Mouse (Mus musculus) ovary, adult 18-20 months (tissue): ENCODE results near the gene Opcml.

Source experiments
- DNase-seq: peaks from one replicate; pipeline ENCODE4 v3.0.0; 2022; ENCODE audit warnings: low spot score, mixed read lengths

Gene Opcml

DNA sequence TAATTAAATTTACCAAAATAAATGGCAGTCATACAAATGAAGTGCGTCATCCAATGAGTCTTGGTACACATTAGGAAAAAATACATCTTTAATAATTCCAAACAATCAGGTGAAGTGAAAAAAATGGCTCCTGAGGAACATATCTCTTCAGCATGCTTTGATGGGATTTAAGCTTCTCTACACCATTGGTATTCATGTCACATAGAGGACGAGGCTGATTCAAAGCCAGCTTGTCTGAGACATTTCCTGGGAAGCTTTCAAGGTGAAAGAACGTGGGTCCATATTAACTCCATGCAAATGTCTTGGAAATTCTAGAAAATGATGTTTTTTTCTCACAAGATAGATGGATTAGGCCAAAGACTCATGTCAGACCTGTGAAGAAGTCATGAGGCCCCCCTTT is 212.6 kb downstream of the Opcml start:
- no peak for DNase-seq

DNA sequence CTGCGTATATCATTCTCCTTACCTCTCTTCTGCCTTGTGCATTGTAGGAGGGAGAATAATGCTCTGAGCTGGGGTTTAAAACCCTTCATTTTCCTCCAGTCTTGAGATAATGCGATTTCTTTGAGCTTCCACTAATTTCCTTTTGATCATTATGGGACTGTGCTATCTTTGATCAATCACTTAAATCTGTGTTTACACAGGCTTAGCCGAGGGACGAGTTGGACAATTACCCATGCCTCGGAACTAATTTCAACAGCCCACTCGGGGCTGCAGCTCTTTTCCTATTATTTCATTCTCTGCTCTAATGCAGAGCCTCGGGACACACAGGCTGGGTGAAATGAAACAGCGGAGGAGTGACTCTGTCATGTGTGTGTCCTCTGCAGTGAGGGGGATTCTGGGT is 220.9 kb downstream of the Opcml start:
- no peak for DNase-seq

DNA sequence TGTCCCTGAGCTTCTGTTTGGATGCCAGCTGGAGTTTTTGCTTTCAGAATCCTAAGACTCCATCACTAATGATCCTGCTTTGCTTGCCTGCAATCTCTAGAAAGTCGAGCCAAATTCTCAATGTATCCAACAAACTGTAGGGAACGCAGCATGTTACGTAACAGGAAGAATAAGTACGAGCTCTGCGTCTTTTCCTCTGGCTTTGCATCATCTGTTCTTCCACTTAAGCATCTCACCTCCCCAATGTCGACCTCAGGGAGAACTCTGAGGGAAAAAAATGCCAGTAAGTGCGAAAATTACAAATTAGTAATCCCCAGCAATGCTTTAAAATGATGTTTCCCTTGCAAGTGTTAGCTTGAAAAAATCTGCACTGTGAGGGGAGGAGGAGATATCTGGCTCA is 222.1 kb downstream of the Opcml start:
- no peak for DNase-seq

DNA sequence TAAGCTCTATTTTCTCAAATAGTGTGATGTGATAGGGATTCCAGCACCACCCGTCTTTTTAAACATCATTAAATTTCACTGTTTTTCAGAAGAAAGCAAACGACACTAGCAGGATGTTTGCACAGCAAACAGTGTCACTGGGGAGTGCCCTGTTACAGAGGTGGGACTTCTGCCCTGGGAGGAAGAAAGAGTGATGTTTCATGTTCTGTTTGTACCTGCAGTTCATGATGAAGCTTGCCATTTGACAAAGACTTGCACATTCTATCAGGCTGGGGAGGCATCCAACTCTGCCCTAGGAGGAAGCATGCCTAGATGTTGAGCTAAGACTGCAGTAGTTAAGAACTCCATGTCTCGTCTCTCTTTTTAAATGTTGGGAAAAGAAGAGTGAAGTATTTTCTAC is 222.6 kb downstream of the Opcml start:
- no peak for DNase-seq

DNA sequence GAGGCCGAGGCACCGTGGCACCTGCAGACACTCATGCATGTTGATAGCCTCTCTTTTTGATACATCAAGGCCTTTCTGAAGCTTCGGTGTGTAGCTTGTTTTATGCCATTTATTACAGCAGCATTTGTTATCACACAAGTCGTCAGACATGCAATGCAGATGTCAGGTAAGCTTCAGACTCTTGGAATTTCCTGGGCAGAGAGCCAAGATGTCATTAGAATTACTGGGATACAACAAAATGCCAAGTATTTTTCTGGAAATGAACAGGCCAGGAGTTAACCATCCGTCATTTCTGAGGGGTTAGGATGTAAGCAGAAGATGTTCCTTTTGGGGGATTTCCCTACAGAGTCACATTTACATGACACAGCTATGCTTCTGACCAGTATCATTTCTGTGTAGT is 237.6 kb downstream of the Opcml start:
- no peak for DNase-seq

DNA sequence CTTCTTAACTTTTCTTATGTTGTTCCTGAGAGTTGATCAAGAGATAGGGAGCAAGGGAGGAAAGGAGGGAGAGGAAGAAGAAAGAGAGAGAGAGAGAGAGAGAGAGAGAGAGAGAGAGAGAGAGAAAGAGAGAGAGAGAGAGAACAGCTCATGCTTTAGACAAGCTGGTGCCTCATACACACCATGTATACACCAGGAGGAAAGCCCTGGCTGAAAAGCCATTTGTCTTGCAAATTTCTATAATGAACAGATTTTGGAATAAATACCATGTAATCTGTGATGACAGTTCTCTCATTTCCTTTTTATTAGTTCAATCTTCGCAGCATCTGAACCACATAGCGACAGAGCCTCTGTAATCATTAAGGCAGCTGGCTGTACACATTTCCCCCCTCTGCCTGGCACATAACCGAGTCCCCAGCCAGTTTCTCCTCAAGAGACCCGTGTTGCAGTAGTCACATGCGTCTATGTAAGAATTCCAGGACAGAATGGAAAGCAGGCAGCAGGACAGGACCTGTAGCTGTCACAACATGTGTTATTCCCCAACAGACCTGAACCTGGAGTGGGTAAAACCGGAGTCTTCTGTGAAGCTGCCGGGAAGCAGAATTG is 238.3 kb downstream of the Opcml start:
- DNase-seq: no peak

DNA sequence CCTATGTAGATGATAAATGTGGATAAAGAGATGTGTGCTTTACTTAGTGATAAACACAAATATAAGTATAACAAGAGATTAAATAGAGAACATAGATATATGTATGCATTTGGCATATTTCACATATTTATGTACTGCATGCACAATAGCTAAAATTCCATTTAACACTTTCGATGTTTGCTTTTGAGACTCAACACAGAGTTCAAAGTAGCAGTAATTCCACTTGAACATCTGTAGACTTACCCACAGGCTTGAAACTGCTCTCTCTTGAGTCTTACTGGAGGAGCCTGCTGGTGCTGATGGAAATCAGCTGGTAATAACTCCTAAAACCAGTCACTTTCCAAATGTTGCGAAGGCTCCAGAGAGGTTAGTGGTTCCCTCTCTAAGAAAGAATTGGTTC is 258.6 kb downstream of the Opcml start:
- no peak for DNase-seq

DNA sequence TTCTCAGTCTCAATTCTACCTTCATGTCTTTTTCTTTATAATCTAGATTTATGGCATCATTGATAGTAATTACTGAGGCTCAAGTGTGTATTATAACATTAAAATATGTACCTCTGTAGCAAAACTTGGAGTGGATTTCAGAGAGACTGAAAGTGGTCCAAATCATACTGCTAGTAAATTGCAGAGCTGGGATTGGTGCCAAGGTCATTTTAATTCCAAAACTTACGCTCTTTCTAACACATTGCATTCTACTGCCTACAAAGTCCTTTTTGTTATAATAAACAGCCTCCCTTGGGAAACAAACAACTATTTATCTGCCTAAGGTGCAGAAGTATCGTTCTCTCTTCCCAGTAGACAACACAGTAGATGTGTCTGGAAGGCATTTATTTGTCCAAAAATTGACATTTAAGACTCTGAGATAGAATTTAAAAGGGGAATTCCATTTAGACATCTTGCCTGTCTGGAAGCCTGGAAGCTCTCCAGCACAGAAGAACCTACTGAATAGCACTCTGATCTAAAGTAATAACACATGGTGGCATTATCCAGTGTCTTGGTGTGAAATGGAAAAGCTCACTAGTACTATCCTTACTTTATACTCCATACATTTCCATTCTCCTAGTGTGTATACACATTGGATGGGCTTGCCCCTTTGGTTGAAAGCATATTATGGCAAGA is 266.7 kb downstream of the Opcml start:
- DNase-seq: no peak

DNA sequence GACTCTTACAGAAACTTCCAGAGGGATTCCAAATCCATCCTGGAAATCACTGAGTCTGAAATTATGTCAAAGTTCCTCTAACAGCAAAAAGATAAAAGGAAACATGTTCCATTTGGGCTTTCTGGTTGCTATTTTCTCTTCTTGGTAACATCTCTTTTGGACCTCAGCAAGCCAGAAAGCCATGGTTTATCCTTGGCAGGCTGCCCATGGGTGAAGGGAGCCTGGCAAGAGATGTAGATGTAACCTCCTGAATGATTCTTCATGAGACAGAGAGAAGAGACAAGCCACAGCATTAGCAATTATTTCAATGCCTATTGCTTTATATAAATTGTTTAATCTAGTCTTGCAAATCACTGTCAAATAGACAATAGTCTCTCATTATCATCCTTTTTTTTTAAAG is 274.6 kb downstream of the Opcml start:
- no peak for DNase-seq

DNA sequence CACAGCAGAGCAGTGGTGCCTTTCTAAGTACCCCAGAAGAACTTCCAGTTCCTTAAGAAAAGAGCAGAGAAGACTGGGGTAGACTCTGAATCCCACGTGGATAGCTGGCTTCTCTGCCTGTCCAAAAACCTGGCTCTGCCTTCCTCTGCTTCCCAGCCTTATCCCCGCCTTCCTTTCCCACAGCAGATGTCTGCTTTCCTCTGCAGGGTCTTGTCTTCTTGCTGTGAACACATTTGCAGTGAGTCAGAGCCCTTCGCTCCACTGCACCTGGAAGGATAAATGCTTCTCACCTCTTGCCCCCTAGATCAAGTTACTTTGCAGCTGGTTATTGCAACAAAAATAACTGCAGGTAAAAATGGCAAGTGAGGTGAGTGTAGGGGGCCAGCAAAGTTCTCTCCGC is 290.1 kb downstream of the Opcml start:
- no peak for DNase-seq

DNA sequence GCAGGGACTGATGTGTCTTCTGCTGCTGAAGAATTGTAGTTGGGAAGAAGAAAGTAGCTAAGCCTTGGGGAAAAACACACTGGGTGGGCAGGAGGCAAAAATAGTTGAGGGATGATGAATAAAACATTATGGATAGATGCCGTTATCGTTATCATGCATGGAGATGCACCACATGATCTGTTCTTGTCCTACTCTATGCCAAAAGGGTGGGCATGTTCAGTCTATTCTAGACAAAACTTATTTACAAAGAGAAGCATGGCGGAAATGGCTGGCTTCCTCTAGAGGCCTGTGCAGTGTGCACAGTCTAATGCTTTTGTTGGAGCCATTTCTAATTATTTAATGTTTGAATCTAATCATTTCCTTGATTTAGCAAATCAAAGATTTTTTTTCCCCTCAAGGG is 293.2 kb downstream of the Opcml start:
- DNase-seq: no peak

DNA sequence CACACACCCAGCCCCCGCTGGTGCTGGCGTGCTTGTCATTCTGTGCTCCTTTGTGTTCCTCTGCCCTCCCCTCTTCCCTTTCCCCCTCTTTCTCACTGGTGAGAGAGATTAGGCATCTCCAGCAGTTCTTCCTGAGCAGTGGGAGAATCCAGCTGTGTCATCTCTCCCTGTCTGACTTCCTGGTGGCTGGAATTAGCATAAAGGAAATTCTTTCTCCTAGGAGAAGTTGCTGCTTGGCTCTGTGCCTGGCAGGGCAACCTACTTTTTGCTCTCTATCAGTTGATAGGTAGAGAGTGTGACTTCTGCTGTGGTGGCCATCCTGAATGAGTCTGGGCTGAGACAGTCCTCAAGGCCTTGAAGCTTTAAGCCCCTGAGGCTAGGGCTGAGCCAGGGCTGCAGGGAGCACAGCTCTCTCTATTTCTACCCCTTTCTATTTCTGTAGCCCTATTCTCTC is 293.7 kb downstream of the Opcml start:
- DNase-seq: no peak

DNA sequence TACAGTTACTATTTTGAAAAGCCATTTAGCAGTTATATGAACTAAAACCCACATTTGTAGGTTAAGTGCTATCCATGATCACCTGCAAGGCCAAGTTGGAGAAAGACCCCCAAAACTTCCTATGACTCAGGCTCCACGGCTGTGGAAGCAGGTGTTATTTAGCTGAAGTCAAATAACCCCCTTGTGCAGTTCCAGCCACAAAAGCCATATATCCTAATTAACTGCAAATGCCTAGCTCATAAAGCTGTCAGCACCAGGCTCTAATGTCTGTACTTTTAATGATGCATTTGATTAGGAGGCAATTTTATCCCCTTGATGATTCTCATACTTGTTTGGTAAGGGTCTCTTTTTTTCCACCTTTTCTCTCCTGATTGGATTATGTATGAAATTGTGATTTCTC is 300.8 kb downstream of the Opcml start:
- DNase-seq: no peak

DNA sequence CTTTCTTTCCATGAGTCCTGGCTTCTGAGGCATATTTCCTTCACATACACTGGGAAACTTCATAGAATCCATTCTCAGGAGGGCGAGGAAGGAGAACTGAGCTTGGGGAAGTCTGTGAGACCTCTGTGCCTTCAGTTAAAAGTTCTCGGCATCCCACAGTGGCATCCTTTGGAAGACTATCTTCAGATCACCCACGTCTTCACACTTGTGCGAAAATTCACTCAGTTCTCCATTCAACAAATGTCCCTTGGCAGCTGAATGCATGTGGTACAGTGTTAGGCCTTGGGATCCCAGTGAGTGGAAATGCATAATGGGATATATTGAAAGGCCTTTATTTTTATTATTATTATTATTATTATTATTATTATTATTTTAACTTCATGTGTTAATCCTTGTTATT is 304.1 kb downstream of the Opcml start:
- DNase-seq: no peak

DNA sequence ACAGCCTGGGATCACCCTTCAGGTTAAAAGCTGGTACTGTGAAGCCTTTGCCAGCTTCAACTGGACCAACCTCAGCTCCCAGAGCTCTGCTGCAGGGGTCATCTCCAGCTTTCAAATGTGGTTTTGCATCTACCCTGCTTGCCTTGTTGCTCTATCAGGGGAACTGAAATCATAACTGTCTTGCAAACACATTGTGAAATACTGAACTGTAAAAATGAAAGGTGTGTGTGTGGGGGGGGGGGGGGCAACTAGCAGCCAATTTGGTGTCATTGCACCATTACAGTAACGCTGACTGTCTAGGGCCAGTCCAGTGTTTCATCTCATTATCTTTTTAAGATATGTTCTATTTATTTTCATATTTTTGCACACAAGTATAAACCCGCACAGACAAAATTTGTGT is 305.6 kb downstream of the Opcml start:
- no peak for DNase-seq

DNA sequence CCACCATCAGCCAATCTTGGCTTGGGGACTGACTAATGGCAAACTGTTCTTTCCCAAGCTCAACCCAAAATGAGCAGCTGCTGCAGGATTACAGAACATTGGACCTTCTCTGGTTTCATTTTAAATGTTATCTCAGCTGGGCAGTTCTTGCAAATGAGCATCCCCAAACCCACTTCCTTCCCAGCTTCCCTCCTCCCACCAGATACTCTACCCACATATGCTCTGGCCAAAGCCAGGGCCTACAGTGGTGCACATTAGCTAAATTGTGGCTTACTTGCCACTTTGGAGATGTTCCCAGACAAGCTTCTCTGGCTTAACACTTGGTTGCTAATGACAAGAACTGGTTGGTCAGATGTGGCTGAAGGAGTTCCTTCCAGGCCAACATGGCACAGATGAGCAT is 311.4 kb downstream of the Opcml start:
- no peak for DNase-seq

DNA sequence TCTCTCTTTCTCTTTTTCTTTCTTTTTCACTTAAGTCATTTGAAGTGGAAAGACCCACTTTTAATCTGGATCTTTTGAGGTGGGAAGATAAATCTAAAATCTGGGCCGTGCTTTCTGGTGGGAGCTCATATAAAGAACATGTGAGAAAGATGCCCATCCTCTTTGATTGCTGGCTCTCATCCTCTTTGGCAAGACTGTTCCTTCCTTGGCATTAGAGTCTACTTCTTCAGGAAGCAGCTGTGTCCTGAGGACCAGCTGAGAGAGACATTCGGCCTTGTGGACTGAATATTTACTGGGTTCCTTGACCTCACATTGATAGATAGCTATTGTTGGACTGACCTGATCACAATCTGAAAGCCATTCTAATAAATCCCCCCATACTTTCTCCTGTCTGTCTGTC is 331.3 kb downstream of the Opcml start:
- DNase-seq: no peak

DNA sequence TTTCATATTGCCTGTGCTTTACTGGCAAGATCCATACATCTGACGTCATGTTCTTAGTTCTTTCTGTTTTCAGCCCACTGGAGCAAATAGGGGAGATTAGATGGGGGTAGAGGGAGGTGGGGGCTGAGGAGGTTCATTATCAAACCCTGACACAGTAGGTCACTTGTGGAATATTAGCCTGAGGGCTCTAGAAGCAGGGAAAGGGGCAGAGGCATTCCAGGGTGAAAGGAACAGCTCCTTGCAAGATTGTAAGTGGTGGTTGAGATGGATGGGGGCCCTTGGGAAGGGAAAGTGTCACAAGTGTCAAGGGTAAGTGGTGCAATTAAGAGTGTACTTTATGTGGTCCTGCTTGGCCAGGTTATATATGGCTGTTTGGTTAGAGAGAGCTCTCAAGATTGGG is 338.2 kb downstream of the Opcml start:
- DNase-seq: no peak

DNA sequence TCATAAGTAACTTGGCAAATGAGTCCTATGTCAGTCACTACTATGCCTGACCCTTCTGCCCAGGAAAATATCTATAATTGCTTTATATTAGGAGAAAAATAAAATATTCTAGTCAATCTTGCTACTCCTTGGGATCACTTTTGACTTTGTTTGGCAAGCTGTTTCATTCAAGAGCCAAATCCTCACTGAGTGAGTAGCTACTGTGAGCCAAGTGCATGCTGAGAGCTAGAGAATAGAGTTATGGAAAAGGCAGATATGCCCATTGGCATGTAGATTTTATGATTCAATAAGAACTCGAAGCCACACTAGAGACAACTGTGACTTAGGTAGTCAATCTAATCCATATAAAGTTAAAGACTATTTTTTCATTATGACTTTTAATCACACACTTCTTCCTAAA is 340.9 kb downstream of the Opcml start:
- DNase-seq: no peak

DNA sequence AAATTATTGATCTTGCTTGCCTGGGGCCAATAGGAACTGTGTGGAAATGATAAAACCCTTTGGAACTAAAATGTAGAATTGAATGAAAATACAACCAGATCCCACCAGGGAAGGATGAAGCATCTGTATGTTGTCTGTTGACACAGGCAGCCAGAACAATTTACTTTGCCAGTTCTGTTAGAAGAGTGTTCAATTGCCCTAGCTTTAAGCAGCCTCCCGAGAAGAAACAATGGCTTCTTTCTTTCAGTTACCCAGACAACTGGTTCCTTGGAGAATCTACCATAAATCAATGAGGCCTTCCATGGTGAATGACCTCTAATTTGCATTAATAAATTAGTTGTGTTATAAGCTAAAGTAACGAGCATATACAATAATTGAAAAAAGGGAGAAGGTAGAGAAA is 346.0 kb downstream of the Opcml start:
- no peak for DNase-seq

DNA sequence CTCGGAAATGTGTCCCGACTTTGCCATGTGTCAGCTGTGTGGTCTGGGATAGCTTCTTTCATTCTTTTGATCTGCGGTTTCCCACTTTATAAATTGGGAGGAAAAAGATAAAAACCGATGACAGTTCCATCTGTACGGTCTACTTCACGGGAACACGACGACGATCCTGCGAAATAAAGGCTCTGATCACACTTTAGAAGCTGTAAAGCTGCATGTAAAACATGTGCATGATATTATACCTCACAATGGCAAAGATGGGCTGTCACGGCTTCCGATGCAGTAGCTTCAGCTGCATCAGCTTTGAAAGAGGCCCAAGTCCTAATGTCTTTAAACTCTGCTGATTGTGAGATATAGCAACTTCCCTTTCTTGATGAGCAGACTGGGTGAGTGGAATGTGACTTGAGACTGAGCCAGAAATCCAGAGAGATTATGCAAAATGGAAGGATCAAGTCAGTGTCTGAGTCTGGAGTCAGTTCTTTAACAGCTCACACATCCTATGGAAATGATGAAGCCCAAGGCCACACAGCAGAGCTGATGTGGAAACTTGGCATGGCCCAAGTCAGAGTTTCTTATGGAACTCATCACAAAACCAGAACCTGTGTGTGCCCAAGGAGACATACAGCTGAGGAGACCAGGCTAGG is 349.5 kb downstream of the Opcml start:
- no peak for DNase-seq

DNA sequence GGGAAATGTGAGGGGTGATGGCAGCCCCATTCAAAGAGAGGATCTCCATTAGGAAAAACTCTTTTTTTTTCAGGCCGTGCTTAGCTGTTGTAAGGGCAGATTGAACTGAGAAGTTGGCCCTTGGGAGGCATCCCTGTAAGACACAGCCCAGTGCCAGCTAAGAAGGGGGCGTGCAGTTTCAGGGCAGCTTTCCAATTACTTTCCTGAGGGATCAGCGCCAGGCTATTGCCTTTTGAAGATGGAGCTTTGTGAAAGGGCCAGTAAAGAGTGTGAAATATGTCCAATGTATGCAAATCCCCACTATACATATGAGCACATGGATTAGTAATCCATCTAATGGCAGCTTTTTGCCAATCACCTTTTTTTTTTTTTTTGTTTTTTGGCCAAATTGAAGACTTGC is 358.9 kb downstream of the Opcml start:
- no peak for DNase-seq

DNA sequence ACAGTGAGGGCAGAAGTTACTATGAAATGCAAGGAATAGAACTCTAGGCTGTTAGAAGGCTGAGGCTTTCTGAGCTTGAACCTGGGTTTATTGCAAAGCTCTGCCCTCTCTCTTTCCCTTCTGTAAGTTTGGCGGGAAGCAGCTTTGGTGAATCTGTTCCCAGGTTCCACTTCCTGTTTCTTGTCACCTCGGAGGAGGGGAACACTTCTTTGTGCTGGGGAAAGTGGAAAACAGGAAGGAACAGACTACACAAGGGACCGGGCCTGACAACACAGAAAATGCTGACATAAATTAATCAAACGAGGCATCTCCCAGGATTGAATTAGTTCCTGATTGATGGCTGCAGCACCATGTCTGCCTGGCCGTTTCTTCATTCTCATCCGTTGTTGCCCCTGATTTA is 363.2 kb downstream of the Opcml start:
- no peak for DNase-seq

DNA sequence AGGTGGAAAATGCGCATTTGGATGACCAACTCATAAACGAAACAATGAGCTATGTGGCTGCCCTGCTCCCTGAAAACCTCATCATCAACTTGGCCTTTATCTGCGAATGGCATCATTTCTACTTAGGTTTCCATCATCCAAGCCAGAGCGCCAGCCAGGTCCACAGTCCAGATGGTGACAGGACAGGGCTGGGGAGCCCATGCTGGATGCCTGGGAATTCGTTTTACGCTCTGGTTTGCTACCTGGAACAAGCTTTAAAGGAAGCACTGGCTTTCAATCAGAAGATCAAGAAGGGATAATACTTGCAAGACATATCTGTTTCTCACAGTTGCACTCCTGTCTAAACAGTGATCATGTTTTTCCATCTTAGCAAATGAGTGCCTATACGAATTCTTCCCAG is 366.5 kb downstream of the Opcml start:
- no peak for DNase-seq
